Mouse (Mus musculus) CH12.LX (cell line): ENCODE data around the gene Itgb4. TPM values are rescaled to one million over a fixed set of nuclear protein-coding genes. Genes with fewer than 3 reads are reported as not detected.

Source experiments
- DNase-seq: peaks from one replicate; pipeline ENCODE4 v3.0.0-alpha.2; 2013; ENCODE audit errors: extremely low read depth
- H3K27ac ChIP-seq: 2 replicates; pipeline ENCODE4 v1.5.1; 2012; ENCODE audit warnings: low read depth, mild to moderate bottlenecking, control low read depth, moderate library complexity; ENCODE audit not compliant: insufficient read depth
- H3K27me3 ChIP-seq: replicated peaks from 2 replicates; pipeline ENCODE3; 2012; ENCODE audit warnings: inconsistent platforms
- H3K36me3 ChIP-seq, 2 experiments: replicated peaks in 1 of 2; 2 replicates each; pipeline versions ENCODE3 to v1.6.1; 2012; ENCODE audit warnings: inconsistent platforms in 1 of 2, low read length in 1 of 2, mild to moderate bottlenecking in 1 of 2, mixed read lengths in 1 of 2, moderate library complexity in 1 of 2; ENCODE audit not compliant: control insufficient read depth in 1 of 2, insufficient read depth in 1 of 2
- H3K4me1 ChIP-seq, 2 experiments: 2 replicates each; pipeline ENCODE4 v1.6.1; 2012; ENCODE audit warnings: inconsistent platforms in 1 of 2, moderate library complexity in 1 of 2; ENCODE audit not compliant: insufficient read depth in 2 of 2, control insufficient read depth in 1 of 2
- H3K4me2 ChIP-seq: 2 replicates; pipeline ENCODE4 v1.6.1; 2012; ENCODE audit warnings: low read depth, mild to moderate bottlenecking, control low read depth; ENCODE audit not compliant: poor library complexity, insufficient read depth, severe bottlenecking
- H3K4me3 ChIP-seq, 3 experiments: fragments of 150-350 bp in 1 of 3; sonication (generic) in 1 of 3; replicated peaks in 1 of 3; 2 replicates each; pipeline versions ENCODE3 to v1.5.1; 2011 to 2012; ENCODE audit warnings: low read depth in 2 of 3, low read length in 2 of 3, mild to moderate bottlenecking in 2 of 3, moderate library complexity in 2 of 3, control low read depth in 1 of 3, improper control_type of control experiment in 1 of 3, inconsistent platforms in 1 of 3, mixed read lengths in 1 of 3; ENCODE audit not compliant: poor library complexity in 1 of 3
- H3K79me2 ChIP-seq: replicated peaks from 2 replicates; pipeline ENCODE4 v1.6.1; 2012; ENCODE audit warnings: mild to moderate bottlenecking, moderate library complexity; ENCODE audit not compliant: control insufficient read depth, poor library complexity, insufficient read depth, severe bottlenecking; ENCODE audit errors: extremely low read depth
- H3K9ac ChIP-seq: 2 replicates; pipeline ENCODE4 v1.6.1; 2012; ENCODE audit warnings: low read depth, mild to moderate bottlenecking, control low read depth, moderate library complexity; ENCODE audit not compliant: insufficient read depth
- H3K9me3 ChIP-seq: replicated peaks from 2 replicates; pipeline ENCODE3; 2012; ENCODE audit warnings: low read length, inconsistent platforms, mixed read lengths
- CHD1 ChIP-seq: IDR thresholded peaks from 2 replicates; pipeline ENCODE4 v1.6.1; 2012; ENCODE audit warnings: low read depth, low read length, improper control_type of control experiment, inconsistent platforms
- CHD2 ChIP-seq: IDR thresholded peaks from 2 replicates; pipeline ENCODE4 v1.6.1; 2011; ENCODE audit warnings: low read length, improper control_type of control experiment
- CTCF ChIP-seq, 2 experiments: IDR thresholded peaks in 1 of 2; conservative IDR thresholded peaks in 1 of 2; 2 replicates each; pipeline ENCODE4 v1.5.1; 2011 to 2012; ENCODE audit warnings: low read depth in 2 of 2, low read length in 2 of 2, improper control_type of control experiment in 1 of 2, inconsistent platforms in 1 of 2, mild to moderate bottlenecking in 1 of 2, moderate library complexity in 1 of 2
- E2F4 ChIP-seq: IDR thresholded peaks from 2 replicates; pipeline ENCODE4 v1.6.1; 2011; ENCODE audit warnings: low read depth, low read length, improper control_type of control experiment; ENCODE audit not compliant: insufficient replicate concordance
- ELF1 ChIP-seq: IDR thresholded peaks from 2 replicates; pipeline ENCODE4 v1.6.1; 2014; ENCODE audit warnings: low read depth, mild to moderate bottlenecking, inconsistent platforms, low read length, improper control_type of control experiment
- EP300 ChIP-seq: IDR thresholded peaks from 2 replicates; pipeline ENCODE4 v1.6.1; 2011; ENCODE audit warnings: low read length, improper control_type of control experiment
- GABPA ChIP-seq: IDR thresholded peaks from 2 replicates; pipeline ENCODE4 v1.6.1; 2012; ENCODE audit warnings: low read depth, low read length, improper control_type of control experiment, inconsistent platforms; ENCODE audit not compliant: insufficient replicate concordance
- HCFC1 ChIP-seq: IDR thresholded peaks from 2 replicates; pipeline ENCODE4 v1.6.1; 2012; ENCODE audit warnings: low read depth, mild to moderate bottlenecking, inconsistent platforms, low read length, improper control_type of control experiment
- JUN ChIP-seq: IDR thresholded peaks from 2 replicates; pipeline ENCODE4 v1.6.1; 2011; ENCODE audit warnings: low read depth, mild to moderate bottlenecking, low read length, improper control_type of control experiment, moderate library complexity; ENCODE audit not compliant: insufficient read depth
- JUND ChIP-seq: conservative IDR thresholded peaks from 2 replicates; pipeline ENCODE4 v1.6.1; 2011; ENCODE audit warnings: low read depth, low read length, improper control_type of control experiment
- KAT2A ChIP-seq: IDR thresholded peaks from 2 replicates; pipeline ENCODE4 v1.6.1; 2012; ENCODE audit warnings: low read length, improper control_type of control experiment, inconsistent platforms; ENCODE audit not compliant: insufficient replicate concordance
- MAFK ChIP-seq: IDR thresholded peaks from 2 replicates; pipeline ENCODE4 v1.6.1; 2011; ENCODE audit warnings: low read length, improper control_type of control experiment; ENCODE audit not compliant: insufficient replicate concordance
- MAZ ChIP-seq: IDR thresholded peaks from 2 replicates; pipeline ENCODE4 v1.6.1; 2012; ENCODE audit warnings: low read depth, mild to moderate bottlenecking, inconsistent platforms, low read length, improper control_type of control experiment, moderate library complexity
- MXI1 ChIP-seq: IDR thresholded peaks from 2 replicates; pipeline ENCODE4 v1.6.1; 2011; ENCODE audit warnings: mild to moderate bottlenecking, low read depth, low read length, improper control_type of control experiment
- MYC ChIP-seq: IDR thresholded peaks from 2 replicates; pipeline ENCODE4 v1.6.1; 2011; ENCODE audit warnings: low read depth, mild to moderate bottlenecking, improper control_type of control experiment, low read length
- NELFE ChIP-seq: IDR thresholded peaks from 2 replicates; pipeline ENCODE4 v1.6.1; 2011; ENCODE audit warnings: low read depth, low read length, improper control_type of control experiment
- PAX5 ChIP-seq: IDR thresholded peaks from 2 replicates; pipeline ENCODE4 v1.6.1; 2012; ENCODE audit warnings: low read length, inconsistent platforms, mixed read lengths
- POLR2AphosphoS2 ChIP-seq: IDR thresholded peaks from 2 replicates; pipeline ENCODE4 v1.6.1; 2011; ENCODE audit warnings: low read depth, low read length, improper control_type of control experiment
- RAD21 ChIP-seq: IDR thresholded peaks from 2 replicates; pipeline ENCODE4 v1.6.1; 2011; ENCODE audit warnings: low read depth, mild to moderate bottlenecking, low read length, improper control_type of control experiment, moderate library complexity
- RCOR1 ChIP-seq: conservative IDR thresholded peaks from 2 replicates; pipeline ENCODE4 v1.6.1; 2012; ENCODE audit warnings: low read depth, mild to moderate bottlenecking, inconsistent platforms, low read length, improper control_type of control experiment
- SIN3A ChIP-seq: IDR thresholded peaks from 2 replicates; pipeline ENCODE4 v1.6.1; 2012; ENCODE audit warnings: low read length, improper control_type of control experiment, inconsistent platforms
- SMC3 ChIP-seq: IDR thresholded peaks from 2 replicates; pipeline ENCODE4 v1.6.1; 2011; ENCODE audit warnings: low read depth, low read length, improper control_type of control experiment
- UBTF ChIP-seq: IDR thresholded peaks from 2 replicates; pipeline ENCODE4 v1.6.1; 2012; ENCODE audit warnings: low read depth, mild to moderate bottlenecking, inconsistent platforms, low read length, improper control_type of control experiment, moderate library complexity
- USF1 ChIP-seq: IDR thresholded peaks from 2 replicates; pipeline ENCODE4 v1.6.1; 2014; ENCODE audit warnings: low read depth, mild to moderate bottlenecking, inconsistent platforms, low read length, improper control_type of control experiment
- USF2 ChIP-seq: conservative IDR thresholded peaks from 2 replicates; pipeline ENCODE4 v1.6.1; 2011; ENCODE audit warnings: low read depth, low read length, improper control_type of control experiment
- ZKSCAN1 ChIP-seq: IDR thresholded peaks from 2 replicates; pipeline ENCODE4 v1.6.1; 2012; ENCODE audit warnings: low read depth, inconsistent platforms, low read length, improper control_type of control experiment, borderline replicate concordance
- ZMIZ1 ChIP-seq: IDR thresholded peaks from 2 replicates; pipeline ENCODE4 v1.6.1; 2012; ENCODE audit warnings: low read depth, mild to moderate bottlenecking, inconsistent platforms, low read length, improper control_type of control experiment
- dilution Hi-C: fragments of 300-500 bp; cut with MboI; formaldehyde crosslinking; loops from 2 replicates; pipeline ENCODE4 v1.14.3; 2020; ENCODE audit warnings: low sequenced_read_pairs; ENCODE audit not compliant: extremely low pct_unique_long_range_greater_than_20kb, extremely low pct_ligation_motif_present
- in situ Hi-C: fragments of 300-500 bp; cut with MboI; formaldehyde crosslinking; loops from 3 replicates; pipeline ENCODE4 v1.14.3; 2019; ENCODE audit warnings: low sequenced_read_pairs, low pct_ligation_motif_present, low pct_unique_long_range_greater_than_20kb, mixed read lengths
- polyA plus RNA-seq: library from polyadenylated mRNA; unstranded; fragments of >175 nt; gene quantifications from 2 replicates; pipeline ENCODE4 v1.2.1, GENCODE M21; 2012; ENCODE audit warnings: low read depth; ENCODE audit not compliant: insufficient read length
- total RNA-seq, 2 experiments: library from RNA; depleted of rRNA; stranded (reverse); fragments of 300-350 nt in 1 of 2; fragments of >200 nt in 1 of 2; gene quantifications; 2 replicates each; pipeline ENCODE4 v1.2.3; 2012 to 2014

The Itgb4 gene
- total and polyA plus RNA-seq, 3 experiments, result 0.42 to 6.3 (median 0.59) TPM

GRCm38 (mm10) chr11:116008832-116009375, 34.4 kb downstream of the Itgb4 start:
- peaks cover 11 to 42% of the 10 kb centered on the region in 2 experiments for H3K4me1 ChIP-seq
- H3K4me3 ChIP-seq, result no peak overlapping the region
- peaks cover 6% of the 10 kb centered on the region; the same call in 1 of the 2 replicates for H3K79me2 ChIP-seq
- DNase-seq, result no peak
- no peaks in the 10 kb centered on the region for H3K27me3 ChIP-seq
- H3K27ac ChIP-seq, result no peak overlapping the region
- no peaks in the 10 kb centered on the region for H3K9me3 ChIP-seq
- TF ChIP-seq MAZ (no peak), ELF1 (no peak), JUN (no peak), MXI1 (no peak), GABPA (no peak), MAFK (no peak), EP300 (no peak), JUND (no peak), PAX5 (no peak), SMC3 (no peak), HCFC1 (no peak), POLR2AphosphoS2 (no peak), ZMIZ1 (no peak), CHD2 (no peak), ZKSCAN1 (no peak), NELFE (no peak), UBTF (no peak), RAD21 (no peak)
- no peak overlapping the region for H3K4me2 ChIP-seq
- H3K36me3 ChIP-seq, result peaks cover 41 to 61% of the 10 kb centered on the region in 2 experiments
- no peak overlapping the region for H3K9ac ChIP-seq
- in situ Hi-C loops, result loop anchor here (5.0 to 25.0 kb wide), 2 partner anchors 77 to 397 kb away; partner anchors contain the start of genes Gga3, Mif4gd, Mrps7 and Recql5
- dilution Hi-C loops, result no loop called here

- Histone ChIP-seq H3K27ac (no peak overlapping the region), H3K36me3 (peaks cover 41 to 61% of the 10 kb centered on the region in 2 experiments), H3K79me2 (peaks cover 6% of the 10 kb centered on the region; the same call in 1 of the 2 replicates), H3K4me2 (no peak overlapping the region), H3K4me3 (no peak overlapping the region), H3K4me1 (peaks cover 11 to 48% of the 10 kb centered on the region in 2 experiments), H3K9ac (no peak overlapping the region), H3K9me3 (no peaks in the 10 kb centered on the region), H3K27me3 (no peaks in the 10 kb centered on the region)
- dilution Hi-C loops (no loop called here), in situ Hi-C loops (loop anchor here (5.0 to 25.0 kb wide), 2 partner anchors 77 to 397 kb away; partner anchors contain the start of genes Gga3, Mif4gd, Mrps7 and Recql5)
- TF ChIP-seq SMC3 (no peak), MYC (no peak), USF2 (no peak), PAX5 (no peak), EP300 (no peak), NELFE (no peak), E2F4 (no peak), RAD21 (no peak), UBTF (no peak), RCOR1 (no peak), USF1 (no peak), JUN (no peak), KAT2A (no peak), SIN3A (no peak), CHD1 (no peak), ELF1 (no peak), GABPA (no peak), CTCF (conservative IDR thresholded peaks at IDR 0.05 in 1 of 2, IDR thresholded peaks at IDR 0.05 in 1 of 2; ENCODE audit: low read depth in 2 of 2, low read length in 2 of 2) (no peak)
- no peak for DNase-seq
Measured at GRCm38 (mm10) chr11:116009661-116010060, 35.2 kb downstream of the Itgb4 start.
